Mouse (Mus musculus) ES-E14 (cell line): ENCODE measurements around the gene Vars.

Experiments used
- CHD2 ChIP-seq: IDR thresholded peaks from 2 replicates; pipeline ENCODE4 v1.6.1; 2014; ENCODE audit warnings: mild to moderate bottlenecking, low read depth, low read length, inconsistent platforms
- HCFC1 ChIP-seq: IDR thresholded peaks from 2 replicates; pipeline ENCODE4 v1.6.1; 2012; ENCODE audit warnings: low read length, inconsistent platforms, borderline replicate concordance; ENCODE audit not compliant: insufficient read depth
- MAFK ChIP-seq: IDR thresholded peaks from 2 replicates; pipeline ENCODE4 v1.6.1; 2014; ENCODE audit warnings: mild to moderate bottlenecking, low read depth, low read length, inconsistent platforms; ENCODE audit not compliant: insufficient read depth
- ZC3H11A ChIP-seq: IDR thresholded peaks from 2 replicates; pipeline ENCODE4 v1.6.1; 2012; ENCODE audit warnings: low read depth, mild to moderate bottlenecking, inconsistent platforms, low read length, borderline replicate concordance
- ZNF384 ChIP-seq: IDR thresholded peaks from 2 replicates; pipeline ENCODE4 v1.6.1; 2012; ENCODE audit warnings: low read depth, low read length, inconsistent platforms

GRCm38 (mm10) chr17:34996411-34997141, 4.2 kb upstream of the Vars start:
- TF ChIP-seq ZNF384 = no peak
- no peak for TF ChIP-seq MAFK
- TF ChIP-seq HCFC1 = no peak
- no peak for TF ChIP-seq ZC3H11A
- no peak for TF ChIP-seq CHD2
